Mouse (Mus musculus) 3134 (cell line): ENCODE results near the gene Tmem26.
A peak's percentile ranks its signal among the peaks of the same experiment; 100 is the strongest.
"Not testable (repeated sequence)": the region's sequence is repeated elsewhere in the genome, so short reads cannot be mapped to it uniquely, and the experiment has no call there.

Experiments used
- DNase-seq: peaks from one replicate; pipeline ENCODE4 v3.0.0-alpha.2; 2011; ENCODE audit warnings: low spot score; ENCODE audit not compliant: insufficient read length; ENCODE audit errors: extremely low read depth

The Tmem26 gene

GRCm38 (mm10) chr10:68723568-68724360, at the start of gene Tmem26:
Gene Tmem26 (plus strand): TSS chr10:68723646.
- peak; percentile 5 for DNase-seq

DNA sequence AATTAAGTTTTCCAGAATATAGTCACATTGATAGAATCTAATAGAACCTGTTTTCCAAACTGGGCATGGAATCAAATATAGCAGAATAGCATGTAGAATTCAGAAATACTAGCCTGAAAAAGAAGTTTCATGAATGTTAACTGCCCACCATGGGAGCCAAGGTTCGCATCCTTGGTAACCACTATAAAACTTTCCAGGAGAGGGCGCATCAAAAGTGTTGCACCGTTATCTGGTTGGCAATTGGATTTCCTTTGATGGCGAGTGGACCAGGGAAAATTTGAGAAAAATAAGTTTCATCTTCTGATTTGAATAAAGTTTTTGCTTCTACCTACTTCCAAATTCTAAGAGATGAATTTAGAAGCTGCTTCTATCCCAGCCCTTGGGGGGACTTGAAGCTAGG, 44.8 kb upstream of the Tmem26 start:
- no peak for DNase-seq

DNA sequence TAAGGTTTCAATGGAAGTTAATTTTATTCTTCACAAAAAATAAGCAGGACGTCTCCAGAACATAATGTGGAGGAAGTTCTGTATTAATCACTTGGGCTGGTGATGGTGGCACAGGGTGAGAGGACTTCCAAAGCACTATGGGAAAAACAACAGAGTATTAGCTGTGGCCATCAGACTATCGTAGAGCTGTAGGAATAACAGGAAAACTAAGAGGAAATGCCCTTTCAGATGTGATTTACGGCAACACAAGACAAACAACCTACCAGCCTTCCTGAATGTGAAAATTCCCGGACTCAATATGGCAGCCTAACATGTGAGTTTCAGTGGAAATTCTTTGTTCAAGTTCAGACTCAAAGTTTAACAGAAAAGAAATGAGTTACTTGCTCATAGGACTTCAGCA, 42.2 kb upstream of the Tmem26 start:
- no peak for DNase-seq

GRCm38 (mm10) chr10:68685510-68685909, 37.9 kb upstream of the Tmem26 start:
- DNase-seq = no peak

DNA sequence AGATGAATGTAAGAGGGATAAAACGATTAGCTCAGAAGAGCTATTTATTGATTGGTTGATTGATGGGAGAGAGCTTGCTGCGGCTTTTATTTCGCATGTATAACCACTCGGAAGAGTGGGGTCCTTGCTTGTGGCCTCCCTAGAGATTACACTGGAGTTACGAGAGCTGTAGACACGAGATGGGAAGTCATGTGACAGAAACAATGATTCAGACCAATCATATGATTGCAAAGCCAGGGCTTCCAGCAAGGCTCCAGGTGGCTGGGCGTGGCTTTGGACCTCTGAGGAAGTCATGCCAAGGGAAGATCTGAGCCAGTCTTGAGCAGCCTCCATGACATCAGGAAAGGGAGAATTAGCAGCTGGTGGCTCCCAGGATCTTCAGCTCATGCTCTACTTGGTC, 32.3 kb upstream of the Tmem26 start:
- no peak for DNase-seq

DNA sequence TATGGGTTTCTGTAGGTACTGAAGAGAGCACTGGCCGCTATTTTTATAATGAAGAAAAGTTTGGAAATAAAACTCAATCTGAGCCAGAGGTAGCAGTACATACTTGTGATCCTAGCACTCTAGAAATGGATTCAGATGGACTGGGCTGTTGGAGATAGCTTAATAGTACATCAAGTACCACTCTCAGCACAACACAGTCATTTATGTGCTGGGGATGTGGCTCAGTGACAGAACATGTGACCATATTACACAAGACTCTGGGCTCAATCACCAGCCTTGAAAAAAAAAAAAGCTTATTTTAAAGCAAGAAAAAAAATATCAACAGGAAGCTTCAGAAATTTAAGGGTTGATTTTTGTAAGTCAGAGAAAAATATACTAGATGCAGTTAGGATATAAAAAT, 31.0 kb upstream of the Tmem26 start:
- DNase-seq = no peak

- no peak for DNase-seq
Measured at GRCm38 (mm10) chr10:68695760-68696336, 27.6 kb upstream of the Tmem26 start.

GRCm38 (mm10) chr10:68704268-68704667, 19.2 kb upstream of the Tmem26 start:
- no peak for DNase-seq

- no peak for DNase-seq
Measured at GRCm38 (mm10) chr10:68705471-68706036, 17.9 kb upstream of the Tmem26 start.

GRCm38 (mm10) chr10:68707014-68707852, 16.2 kb upstream of the Tmem26 start:
- no peak for DNase-seq

GRCm38 (mm10) chr10:68712926-68713325, 10.5 kb upstream of the Tmem26 start:
- DNase-seq = no peak

DNA sequence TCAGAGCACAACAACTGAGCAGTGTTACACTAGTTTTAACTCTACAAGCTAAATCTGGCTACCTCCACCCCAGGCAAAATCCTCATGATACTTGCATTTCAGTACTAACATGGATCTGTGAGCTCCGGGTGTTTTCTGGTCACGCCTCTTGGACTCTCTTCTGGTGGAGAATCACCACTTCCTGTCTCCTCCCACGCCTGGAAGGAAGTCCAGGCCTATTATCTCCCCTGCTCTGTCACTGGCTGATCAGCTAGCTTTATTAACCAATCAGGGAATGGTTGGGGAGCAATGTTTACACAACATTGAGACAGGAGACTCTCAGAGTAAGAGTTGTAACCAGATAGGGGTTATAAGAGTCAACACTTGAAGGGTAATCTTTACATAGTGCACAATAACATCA, 9.1 kb upstream of the Tmem26 start:
- DNase-seq = no peak

DNA sequence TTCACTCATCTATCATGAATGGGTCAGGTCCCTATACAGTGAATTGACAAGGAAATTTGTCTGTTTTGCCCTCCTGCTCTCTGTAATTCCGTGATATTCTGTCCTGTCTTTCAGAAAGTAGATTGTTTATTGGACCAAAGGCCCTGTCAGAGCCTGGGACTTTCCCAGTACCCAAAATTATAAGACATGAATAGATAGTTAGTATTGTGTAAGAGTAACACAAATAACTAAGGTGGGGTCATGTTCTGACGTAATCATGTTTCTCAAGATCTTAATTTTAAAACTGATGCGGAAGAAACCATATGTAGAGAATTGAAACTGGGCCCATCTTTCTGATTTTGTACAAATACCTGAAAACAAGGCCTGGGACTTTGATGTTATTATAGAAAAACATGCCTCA, 8.1 kb upstream of the Tmem26 start:
- no peak for DNase-seq

DNA sequence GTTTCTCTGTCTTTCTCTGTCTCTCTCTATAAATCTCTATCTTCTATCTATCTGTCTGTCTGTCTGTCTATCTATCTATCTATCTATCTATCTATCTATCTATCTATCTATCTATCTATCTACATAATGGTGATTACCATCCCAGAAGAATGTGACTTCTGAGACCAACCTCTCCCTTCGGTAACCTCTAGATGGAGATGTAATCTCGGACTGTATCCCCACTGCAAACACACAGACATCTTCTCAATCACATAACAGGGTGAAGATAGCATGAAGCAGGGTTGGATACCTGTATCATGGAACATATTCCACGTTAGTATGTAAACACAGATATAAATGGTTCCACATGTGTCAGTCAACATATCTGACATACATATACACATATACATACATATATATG, 5.1 kb upstream of the Tmem26 start:
- DNase-seq = no peak

DNA sequence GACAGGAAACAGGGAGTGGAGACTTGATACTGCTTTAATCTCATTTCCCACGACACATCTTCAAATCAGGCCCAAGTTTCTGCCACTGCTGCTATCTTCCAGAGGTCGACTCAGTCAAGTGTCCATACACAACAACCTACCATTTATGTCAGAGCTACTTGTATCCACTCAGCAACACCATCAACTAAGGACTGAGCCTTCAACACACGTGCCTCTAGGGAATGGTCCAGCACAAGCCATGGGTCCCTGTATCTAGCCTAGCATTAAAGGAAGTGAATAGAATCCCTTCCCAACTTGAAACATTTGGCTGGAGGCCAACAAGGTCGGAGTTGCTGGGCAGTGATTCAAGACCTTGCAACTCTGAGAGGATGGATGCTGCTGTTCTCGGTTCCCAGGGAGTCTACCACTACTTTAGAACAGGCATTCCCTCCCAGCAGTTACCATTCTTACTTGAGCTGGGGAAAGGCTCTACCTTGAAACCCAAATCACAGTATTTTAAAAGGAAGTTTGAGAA, 2.5 kb upstream of the Tmem26 start:
- no peak for DNase-seq

DNA sequence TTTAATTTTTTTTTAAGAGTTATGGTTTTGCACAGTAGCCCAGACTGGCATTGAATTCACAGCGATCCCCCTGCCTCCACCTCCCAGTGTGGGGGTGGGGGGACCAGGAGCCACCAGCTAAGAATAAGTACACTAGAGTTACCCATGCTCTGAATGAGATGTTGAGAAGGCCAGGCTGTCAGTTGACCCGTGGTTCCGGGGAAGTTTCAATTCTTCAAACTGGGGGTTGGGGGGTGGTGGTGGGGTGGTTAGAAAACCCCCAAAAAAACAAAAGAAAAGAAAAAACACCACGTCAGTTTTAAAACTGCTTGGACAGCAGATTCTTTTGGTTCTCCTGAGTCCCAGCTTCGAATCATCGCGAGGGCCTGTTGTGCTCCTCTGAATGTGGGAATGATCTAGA, 431 bp upstream of the Tmem26 start:
- DNase-seq = no peak

GRCm38 (mm10) chr10:68724361-68724720, 895 bp downstream of the Tmem26 start:
- no peak for DNase-seq

DNA sequence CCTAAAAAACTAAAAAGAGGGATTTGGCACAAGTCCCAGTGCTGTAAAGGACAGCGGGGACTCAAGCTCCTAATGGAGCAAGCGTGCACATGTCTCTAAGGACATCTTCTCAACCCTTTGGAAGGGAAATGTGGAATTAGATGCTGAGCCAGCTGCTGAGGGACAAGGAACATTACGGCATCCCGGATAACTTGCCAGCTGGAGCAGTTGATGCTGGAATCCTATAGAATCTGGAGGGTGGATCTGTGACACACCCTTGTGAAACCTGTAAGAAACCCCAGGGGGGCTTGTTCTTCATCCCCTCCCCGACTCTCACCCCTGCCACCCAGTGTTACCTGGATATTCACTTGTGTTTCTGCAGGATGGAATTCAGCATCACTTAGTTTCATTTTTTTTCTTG, 4.0 kb downstream of the Tmem26 start:
- no peak for DNase-seq

- no peak for DNase-seq
Measured at GRCm38 (mm10) chr10:68735621-68736020, 12.2 kb downstream of the Tmem26 start.

DNA sequence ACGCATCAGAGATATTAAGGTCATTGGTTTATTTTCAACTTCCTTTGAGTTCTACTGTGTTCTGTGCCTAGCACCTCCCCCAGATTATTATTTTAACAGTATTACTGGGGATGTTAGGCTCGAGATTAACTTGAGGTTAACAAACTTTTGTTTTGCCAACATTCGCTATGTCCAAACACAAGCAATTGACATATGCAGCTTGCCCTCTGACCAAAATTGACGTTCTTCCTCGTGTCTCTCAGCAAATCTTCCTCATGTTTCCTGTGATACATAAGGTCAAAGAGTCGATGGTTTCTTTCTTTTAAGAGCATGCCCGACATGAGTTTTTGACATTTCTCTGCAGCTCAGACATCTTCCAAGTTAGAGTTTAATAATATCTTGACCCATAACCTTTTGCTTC, 13.9 kb downstream of the Tmem26 start:
- no peak for DNase-seq

- not testable (repeated sequence) for DNase-seq
Measured at GRCm38 (mm10) chr10:68738981-68739380, 15.5 kb downstream of the Tmem26 start.
